Mouse (Mus musculus): ENCODE data around the gene Ctrc.

Gene Ctrc

DNA sequence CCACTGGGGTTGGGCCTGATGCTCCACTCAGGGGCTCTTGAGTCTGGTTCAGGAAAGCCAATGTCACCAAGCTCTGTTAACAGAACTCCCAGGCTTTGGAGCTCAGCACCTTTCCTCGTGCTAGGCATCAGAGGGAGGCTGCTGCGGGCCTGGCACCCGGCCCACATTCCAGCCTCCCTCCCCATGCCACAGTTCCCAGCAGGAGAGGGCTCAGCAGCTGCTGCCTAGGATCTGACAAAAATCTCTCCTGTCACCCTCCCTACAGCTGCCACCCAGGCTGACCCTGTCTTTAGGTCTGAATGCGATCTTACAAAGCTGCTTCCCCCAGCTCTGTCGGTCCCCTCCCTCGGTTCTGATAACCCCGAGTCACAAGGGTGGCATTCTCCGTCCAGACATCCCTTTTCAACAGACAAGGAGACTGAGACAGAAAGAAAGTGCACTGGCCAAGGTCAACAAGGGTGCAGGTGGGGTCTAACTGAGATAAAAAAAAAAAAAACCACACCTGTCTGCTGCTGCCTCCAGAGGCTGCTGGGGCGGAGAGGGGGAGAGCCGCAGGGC lies 20.9 kb upstream of the Ctrc start:
- peak; percentile 55 for DNase-seq (ENCODE audit: low spot score)

DNA sequence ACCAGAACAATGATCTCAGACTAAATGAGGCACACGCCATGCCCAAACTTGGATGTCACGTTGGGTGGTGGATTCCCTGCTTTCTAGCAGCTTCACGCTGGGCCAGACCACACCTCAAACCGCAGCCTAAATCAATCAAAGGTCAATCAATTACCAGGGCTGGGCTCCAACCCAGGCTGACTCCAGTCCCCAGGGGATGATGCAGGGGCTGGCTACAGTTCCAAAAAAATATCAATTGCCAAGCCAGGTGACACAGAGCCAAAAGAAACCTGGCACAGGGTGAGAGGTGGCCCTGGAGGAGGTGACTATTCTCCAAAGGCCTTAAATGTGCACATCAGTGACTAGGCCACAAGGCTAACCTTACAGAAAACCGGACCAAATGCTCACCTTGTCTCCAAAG lies 19.4 kb upstream of the Ctrc start:
- no peak for DNase-seq (ENCODE audit: low spot score)

DNA sequence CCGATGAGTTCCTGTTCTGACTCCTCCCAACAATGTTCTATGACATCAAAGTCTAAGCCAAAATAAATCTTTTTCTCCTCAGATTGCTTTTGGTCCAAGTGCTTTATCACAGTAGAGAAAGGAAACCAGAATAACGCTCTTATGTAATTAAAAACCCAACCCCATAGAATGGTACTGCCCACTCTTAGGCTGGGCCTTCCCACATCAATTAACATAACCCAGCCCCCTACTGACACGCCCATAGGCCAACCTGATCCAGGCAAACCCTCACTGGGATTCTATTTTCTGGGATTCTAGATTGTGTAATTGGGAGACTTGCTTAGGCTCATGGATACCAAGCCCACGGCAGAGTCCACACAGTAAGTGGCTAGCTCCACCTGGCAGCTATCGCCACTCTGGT lies 18.8 kb upstream of the Ctrc start:
- DNase-seq (ENCODE audit: low spot score), result no peak

DNA sequence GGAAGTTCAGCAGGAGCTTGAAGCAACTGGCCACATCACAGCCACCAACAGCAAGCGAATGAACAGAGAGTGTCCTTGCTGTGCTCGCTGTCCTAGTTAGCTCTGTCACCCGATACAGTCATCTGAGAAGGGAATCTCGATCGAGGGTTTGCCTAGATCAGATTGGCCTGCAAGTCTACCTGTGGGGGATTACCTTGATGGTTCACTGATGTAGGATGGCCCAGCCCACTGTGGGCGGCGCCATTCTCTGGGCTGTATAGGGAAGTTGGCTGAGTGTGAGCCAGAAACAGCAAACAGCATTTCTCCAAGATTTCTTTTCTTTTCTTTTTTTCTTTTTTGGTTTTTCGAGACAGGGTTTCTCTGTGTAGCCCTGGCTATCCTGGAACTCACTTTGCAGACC lies 18.3 kb upstream of the Ctrc start:
- DNase-seq (ENCODE audit: low spot score), result no peak

DNA sequence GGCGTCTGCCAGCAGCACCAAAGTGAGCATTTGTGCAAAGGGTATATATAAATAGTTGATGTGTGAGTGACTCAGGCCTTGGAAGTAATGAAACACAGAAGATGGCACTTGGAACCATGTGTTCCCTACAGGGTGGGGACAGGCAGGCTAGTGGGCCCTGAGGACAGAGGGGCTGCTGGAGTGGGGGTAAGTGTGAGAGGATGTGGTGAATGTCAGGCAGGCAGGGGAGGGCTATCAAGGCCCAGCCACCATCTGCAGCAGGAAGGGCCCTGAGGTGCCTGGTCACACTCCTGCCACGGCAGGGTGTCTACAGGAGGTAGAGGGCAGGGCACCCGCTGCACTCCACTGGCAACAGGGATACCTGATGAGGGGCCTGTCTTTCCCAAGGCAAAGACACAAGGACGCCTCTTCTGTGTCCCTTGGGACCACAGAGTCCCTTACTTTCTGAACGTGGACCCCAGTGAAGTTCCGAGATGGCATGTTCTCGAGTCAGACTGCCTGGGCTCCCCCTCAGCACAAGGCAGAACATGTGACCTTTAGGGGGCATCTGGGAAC lies 17.6 kb upstream of the Ctrc start:
- no peak for DNase-seq (ENCODE audit: low spot score)

DNA sequence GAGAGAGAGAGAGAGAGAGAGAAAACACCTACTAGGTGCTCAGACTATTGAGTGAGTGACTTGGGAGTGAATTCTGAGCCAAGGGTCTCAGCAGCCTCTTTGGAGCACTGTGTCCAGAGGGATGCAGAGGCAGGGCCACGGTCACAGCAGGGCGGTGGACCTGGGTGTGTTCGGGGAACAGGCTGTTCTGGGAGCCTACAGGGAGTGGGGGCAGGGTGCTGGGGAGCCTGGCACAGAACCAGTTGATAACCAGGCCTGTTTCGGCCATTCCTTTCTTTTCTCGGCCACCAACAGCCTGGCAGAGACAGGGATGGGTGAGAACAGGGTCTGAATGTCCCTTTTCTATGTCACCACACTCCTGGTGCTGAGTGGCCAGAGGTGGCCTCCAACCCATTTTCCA lies 16.7 kb upstream of the Ctrc start:
- no peak for DNase-seq (ENCODE audit: low spot score)

DNA sequence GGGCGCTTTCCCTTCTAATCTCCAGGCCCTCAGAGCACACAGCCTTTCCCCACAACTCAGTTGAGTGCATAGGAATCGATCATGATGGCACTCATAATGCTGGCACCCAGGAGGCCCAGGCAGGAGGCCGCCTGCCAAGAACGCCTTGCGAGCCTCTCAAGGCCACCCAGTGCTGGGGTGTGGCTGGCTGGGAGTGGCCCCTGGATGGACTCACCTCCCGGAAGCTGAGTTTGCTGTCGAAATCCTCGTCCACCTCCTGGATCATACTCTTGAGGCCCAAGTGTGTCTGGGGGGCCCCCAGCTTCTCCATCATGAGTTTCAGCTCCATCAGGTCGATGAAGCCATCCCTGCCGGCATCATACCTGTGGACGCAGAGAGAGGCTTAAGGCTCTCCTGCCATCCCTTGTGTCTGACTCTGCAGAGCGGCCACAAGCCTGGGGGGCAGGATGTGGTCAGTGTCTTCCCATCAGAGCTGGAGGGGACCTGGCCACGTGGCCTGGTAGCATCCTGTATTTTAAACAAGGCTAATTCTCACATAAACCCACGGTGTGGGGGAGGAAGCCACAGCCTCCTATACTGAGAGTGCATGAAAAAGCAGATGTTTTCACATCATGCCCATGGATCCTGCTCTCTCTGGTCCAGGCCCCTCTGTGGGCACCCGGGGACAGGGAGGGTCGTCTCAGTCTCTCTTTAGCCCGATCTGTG lies 15.6 kb upstream of the Ctrc start:
- DNase-seq (ENCODE audit: low spot score), result no peak

DNA sequence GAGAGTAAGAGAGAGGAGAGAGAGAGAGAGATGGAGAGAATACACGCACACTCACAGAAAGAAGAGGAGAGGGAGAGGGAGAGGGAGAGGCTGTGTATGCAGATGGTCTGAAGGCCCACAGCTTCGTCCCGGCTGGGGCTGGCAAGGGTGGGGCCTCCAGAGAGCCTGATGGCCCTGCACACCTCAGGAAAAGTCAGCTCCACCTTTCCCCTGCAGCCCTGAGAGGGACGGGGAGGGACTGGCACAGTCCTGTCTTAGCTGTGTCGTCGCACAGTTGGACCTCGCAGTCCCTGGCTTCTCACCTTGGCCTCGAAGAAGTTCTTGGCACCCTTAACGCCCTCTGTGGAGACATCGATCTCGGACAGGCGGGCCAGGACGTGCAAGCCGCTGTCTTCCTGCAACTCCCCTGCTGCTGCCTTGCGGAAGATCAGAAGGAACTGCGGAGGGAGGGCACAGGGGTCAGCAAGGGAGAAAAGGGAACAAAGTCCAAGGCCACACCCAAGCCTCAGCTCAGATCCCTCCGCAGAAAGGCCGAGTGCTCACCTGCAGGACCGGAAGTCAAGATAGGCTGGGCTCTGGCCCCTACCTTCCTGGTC lies 14.2 kb upstream of the Ctrc start:
- no peak for DNase-seq (ENCODE audit: low spot score)

DNA sequence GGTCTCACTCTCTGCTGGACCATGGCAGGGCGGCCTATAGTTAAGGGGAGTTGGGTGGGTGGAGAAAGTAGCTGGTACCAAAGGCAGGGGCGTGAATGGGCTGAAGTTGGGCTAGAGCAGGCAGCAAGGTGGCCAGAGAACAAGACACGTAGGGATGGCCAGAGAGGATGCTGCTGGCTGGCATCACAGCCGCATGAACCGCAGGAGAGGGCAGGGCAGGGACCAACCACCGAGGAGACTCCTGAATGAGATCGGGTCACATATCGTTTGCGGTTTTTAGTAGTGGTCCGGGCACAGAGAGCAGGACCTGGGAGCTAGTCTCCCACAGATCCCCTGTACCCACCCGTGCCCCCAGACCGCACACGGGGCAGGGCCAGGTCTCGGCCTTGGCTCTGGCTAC lies 13.2 kb upstream of the Ctrc start:
- no peak for DNase-seq (ENCODE audit: low spot score)

DNA sequence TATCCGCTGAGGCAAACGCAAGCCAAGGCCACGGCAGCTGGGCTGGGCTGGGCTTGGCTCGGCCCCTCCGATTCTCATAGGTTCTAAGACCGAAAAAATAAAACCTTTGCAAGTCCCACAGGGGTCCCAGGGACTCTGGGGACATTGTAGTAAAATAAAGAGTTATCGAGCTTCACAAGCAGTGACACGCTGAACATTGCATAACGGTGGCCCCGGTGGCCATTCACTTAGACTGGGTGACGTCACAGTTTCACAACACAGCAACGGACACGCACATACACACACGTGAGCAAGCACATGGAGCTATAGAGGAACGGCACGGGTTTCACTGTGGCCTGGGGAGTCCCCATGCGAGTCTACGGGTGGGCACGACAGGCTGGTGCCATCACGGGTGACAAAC lies 12.3 kb upstream of the Ctrc start:
- no peak for DNase-seq (ENCODE audit: low spot score)

DNA sequence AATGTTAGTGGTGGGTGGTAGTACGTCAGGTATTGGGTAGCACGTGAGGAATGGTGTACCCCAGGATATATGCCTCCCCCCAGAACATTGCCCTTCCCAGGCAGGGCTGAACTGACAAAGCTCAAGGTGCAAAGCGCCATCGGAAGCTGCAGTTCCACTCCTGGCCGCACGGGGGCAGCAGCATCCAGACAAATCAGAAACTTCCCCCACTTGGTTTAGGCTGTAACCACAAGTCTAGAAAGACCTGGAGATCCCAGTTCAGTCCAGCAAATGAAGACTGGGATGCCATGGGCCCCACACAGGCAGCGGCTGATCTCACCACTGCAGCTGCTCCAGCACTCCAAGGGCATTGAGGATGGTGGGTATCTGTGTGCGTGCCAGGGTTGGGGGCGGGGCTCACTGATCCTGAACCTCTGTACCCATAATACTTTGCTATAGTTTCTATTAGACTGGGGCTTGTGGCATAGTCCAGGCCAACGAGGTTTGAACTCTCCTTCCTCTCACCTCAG lies 11.3 kb upstream of the Ctrc start:
- peak; percentile 78 for DNase-seq (ENCODE audit: low spot score)

DNA sequence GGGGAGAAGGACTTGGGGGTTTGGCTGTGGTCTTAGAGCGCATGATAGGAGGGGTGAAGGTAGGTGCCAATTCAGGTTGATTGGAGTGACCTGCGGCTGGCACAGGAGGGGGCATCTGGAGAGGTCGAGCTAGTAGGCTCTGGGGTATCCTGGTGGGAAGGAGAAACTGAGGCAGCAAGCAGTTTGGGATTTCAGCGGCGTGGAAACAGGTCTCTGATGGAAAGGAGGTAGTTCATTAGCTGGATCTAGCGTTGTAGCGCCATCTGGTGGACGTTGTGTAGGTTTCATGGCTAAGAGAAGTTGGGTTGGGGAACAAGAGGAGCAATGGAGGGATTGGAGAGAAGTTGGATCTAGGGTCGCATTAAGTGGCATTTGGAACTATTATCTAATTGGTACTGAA lies 7.3 kb upstream of the Ctrc start:
- no peak for DNase-seq (ENCODE audit: low spot score)

DNA sequence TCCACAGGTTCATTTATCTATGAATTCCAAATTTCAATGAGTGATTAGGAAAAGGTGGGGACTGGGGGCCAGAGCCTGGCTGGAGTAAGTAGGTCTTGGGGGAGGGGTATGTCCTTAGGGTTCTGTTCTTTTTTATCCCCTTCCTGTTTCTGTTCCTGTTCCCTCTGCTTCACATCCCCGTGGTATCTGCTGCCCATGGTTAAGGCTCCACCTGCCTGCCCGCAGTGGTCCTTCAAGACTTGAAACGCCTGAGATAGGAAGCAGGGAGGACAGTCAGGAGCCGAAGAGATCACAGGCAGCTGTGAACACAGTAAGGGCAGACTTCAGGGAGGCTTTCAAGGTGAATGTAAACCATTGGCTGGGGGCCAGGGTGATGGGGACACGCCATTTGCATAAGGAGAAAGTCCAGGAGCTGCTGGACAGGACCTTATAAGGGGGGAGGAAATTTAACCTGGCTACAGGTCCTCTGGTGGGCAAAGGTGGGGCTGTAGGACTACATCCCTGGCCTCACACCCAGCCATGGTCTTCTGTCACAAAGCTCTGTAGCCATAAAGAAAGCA lies 11.5 kb downstream of the Ctrc start:
- DNase-seq (ENCODE audit: low spot score), result no peak

DNA sequence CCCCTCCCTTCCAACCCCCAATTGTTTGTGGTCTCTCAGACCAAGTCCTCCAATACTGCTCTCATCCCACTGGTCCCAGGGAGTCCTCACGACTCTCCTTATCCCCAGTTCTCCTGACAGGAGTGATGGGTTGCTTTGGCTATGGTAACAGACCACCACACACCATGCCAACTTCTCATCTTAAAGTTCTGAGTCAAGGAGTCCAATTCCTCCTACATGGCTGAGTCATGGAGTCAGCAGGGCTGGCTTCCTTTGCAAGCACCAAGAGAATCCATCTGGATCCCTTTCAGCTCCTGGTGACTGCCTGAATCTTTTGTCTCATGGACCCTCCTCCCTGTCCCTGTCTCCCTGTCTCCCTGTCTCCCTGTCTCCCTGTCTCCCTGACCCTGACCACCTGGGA lies 12.2 kb downstream of the Ctrc start:
- no peak for DNase-seq (ENCODE audit: low spot score)

DNA sequence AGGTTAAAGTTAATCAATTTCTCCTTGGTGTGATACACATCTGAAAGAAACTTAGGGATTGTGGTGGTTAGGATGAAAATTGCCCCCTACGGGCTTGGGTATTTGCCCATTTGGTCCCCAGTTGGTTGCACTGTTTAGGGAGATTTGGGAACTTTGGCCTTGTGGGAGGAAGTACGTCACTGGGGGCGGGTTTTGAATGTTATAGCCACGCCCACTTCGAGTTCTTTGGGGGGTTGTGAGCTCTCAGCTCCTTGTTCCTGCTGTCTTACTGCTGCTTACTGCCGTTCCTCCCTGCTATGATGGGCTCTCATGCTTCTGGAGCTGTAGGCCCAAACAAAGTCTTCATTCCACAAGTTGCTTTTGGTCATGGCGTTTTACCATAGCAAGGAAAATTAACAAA lies 14.8 kb downstream of the Ctrc start:
- DNase-seq (ENCODE audit: low spot score), result no peak

DNA sequence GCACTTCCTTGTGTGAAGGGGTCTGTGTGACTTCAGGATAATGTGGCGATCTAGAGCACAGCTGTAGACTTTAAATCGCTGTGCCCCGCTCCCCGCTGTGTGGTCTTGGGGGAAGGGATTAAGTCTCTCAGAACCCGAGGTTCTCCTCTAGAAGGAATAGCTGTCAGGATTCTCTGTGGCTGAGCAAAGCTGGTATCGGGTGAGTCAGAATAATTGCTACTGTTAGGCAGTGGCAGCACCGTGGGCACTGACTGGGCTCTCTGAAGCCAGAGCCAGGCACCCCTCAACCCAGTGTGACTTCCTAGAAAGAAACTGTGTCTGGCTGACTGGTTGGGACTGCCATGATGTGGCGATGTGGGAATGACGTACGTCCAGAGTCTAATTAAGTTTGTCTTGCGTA lies 15.8 kb downstream of the Ctrc start:
- DNase-seq (ENCODE audit: low spot score), result no peak

DNA sequence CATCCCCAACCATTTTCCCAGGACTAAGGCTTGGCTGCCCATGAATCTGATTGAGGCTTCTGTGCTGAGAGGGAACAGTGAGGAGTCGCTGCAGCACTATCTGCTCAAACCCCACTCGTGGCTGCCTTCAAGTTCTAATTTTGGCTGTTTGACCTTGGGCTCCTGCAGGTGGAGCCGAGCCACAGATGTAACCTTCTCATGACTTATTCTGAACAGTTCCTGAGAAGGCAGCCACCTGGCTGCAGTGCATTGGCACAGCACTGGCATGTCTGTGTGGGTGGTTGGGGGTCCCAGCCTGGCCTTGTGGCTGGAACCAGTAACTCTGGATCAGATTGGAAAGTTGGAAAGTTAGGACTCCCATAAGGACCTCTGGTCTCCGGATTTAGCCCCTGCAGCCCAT lies 18.0 kb downstream of the Ctrc start:
- no peak for DNase-seq (ENCODE audit: low spot score)

DNA sequence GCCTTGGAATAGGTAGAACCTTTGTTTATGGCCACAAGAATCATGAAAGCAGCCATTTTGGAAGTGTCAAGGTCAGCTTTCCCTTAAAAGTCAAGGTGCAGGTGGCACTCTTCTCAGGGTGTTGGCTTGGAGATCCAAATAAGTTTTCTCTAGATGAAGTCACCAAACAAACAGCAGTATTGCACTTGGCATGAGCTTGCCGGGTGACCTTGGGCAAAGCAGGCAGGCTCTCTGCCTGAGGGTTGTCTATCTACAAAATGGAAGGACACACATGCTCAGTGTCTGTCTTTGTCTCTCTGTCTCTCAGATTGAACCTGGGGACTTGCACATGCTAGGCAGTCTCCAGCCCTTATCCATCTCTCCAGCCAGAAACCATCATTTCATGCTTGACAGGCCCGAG lies 18.8 kb downstream of the Ctrc start:
- DNase-seq (ENCODE audit: low spot score), result no peak

DNA sequence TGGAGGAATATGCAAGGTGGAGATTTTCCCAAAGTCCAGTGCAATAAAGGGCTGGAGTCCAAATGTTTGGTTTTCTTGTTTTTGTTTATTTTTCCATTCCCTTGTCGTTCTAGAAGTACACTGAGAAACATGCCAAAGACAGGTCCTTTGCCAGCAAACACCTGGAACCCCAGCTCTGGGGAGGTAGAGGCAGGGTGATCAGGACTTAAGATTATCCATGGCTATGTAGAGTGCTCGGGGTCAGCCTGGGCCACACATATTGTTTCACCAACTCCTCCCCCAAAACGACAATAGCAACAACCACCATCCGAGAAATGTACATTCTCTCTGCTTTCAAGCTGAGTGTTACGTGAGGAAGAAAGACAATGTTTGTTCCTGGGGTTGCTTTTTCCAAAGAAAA lies 20.1 kb downstream of the Ctrc start, which contains the start of gene Cela2a:
Gene Cela2a, minus strand, starts transcription at position 101 of the 400 bp plus-strand sequence.
- no peak for DNase-seq (ENCODE audit: low spot score)

DNA sequence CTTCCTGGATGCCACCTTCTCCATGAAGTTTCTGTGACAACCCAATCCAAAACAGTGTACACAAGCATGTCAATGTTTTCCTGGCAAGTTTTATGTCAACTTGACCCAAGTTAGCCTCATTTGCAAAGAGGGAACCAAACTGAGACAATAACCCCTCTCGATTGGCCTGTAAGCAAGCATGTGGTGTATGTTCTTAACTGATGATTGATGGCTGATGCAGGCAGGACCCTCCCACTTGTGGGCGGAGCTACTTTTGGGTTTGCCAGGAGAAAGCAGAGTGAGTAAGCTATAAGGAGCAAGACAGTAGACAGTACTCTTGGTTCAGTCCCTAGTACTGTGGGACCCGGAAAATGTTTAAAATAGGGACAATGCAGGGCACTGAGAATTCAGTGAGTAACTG lies 23.2 kb downstream of the Ctrc start:
- DNase-seq (ENCODE audit: low spot score), result peak; percentile 36

DNA sequence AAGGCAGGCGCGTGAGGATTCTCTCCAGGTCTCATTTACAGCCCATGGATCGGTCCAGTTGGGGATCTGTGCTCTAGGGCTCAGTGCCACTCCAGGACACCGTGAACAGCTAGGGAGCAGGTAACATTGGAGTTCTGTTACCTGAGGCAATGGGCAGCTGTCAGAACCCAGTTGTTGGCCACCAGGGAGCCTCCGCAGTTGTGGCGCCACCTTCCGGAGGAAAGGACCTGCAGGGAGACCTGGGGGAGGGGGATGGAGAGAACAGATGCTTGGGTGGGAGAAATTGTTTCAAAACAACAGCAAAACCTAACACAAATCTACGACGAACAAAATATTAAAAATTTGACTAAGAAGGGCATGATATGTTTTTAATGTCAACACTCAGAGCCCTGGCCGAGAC lies 24.1 kb downstream of the Ctrc start:
- peak; percentile 30 for DNase-seq (ENCODE audit: low spot score)

DNA sequence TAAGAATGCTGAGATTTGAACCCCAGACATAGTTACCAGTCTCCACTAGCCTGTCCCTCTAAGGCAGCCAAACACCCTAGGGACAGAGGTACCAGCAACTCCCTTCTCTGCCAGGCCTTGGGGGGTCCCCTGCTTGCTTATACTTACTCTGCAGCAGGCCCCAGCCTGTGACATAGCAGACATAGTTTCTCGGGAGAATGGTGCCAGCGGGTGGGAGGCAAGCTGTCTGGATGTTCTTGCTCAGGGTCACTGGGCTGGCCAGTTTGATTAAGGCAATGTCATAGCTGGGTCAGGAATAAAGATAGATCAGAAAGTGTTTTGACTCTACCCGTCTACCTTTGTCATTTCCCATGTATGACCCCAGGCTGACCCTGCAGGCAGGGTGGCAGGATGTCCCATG lies 25.0 kb downstream of the Ctrc start:
- peak; percentile 45 for DNase-seq (ENCODE audit: low spot score)

DNA sequence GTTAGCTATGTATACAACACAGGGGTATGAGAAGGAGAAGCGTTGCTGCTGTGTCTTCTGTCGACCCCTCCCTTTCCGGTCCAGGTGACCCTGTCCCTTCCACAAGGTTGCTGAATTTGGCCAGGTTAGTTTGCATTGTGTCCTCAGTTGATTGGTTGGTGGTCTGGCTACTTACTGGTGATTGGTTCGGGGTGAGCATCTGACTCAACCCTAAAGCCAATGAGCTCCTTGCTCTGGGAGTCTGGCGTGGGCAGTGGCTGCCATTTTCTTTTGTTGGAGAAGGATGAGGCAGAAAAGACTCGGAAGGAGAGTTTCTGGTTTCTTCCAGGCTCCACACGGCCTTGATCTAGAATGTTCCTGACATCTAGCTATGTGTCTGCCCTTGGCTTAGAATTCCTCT lies 26.8 kb downstream of the Ctrc start:
- DNase-seq (ENCODE audit: low spot score), result no peak

Measured in ovary, postnatal 36 days (tissue).